ENCODE assay signal across 19 mouse cellular contexts in the genomic region with DNA sequence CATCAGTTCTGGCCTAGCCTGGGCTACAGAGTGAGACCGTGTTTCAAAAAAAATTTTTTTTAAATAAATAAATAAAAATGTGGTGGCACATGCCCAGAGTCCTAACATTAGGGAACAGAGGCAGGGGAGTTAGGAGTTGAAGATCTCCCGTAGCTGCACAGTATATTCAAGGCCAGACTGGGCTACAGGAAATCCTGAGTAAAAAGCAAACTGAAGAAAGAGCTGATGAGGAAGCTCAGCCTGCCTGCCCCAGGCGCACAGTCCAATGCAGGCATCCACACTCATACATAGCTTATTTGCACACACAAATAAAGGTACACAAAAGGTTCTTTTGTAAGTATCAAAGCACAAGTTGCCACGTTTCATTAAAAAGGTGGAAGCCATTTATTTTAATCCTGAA. TPM values are rescaled to one million over a fixed set of nuclear protein-coding genes. Genes with fewer than 3 reads are reported as not detected.
DNase-seq lines count a peak whose midpoint lies in the region; ATAC-seq lines count a peak whose summit lies in the region.
"Had no signal": no experiment of that assay in that cellular context is flagged by ENCODE, and none has a peak within 500 bp of the region (broad histone marks: within the 10 kb centered on the region; RNA-seq: fewer than 3 reads in every experiment).

No protein-coding gene starts in this region.

- H3K9me3 ChIP-seq in heart, embryonic 15.5 days (replicated peaks) = no peaks in the 10 kb centered on the region
- no peaks in the 10 kb centered on the region for H3K9me3 ChIP-seq in kidney, embryonic 15.5 days (replicated peaks)
- H3K9me3 ChIP-seq in neural tube, embryonic 15.5 days (replicated peaks) = no peaks in the 10 kb centered on the region
- H3K9me3 ChIP-seq: embryonic facial prominence, embryonic 15.5 days; hindbrain, embryonic 12.5 days; neural tube, embryonic 13.5 days had no signal

- peak overlapping the region; percentile 53 for H3K27ac ChIP-seq in heart, embryonic 15.5 days
- H3K27ac ChIP-seq in kidney, embryonic 15.5 days = peak overlapping the region; percentile 25; the same call in 1 of the 2 replicates
- H3K27ac ChIP-seq in neural tube, embryonic 15.5 days (replicated peaks) = 0 out of 2 replicates have a peak overlapping the region, but pooled peaks have one; percentile 30
- H3K27ac ChIP-seq: embryonic facial prominence, embryonic 15.5 days; hindbrain, embryonic 12.5 days; neural tube, embryonic 13.5 days had no signal

- H3K27me3 ChIP-seq in heart, embryonic 15.5 days = no peaks in the 10 kb centered on the region
- no peaks in the 10 kb centered on the region for H3K27me3 ChIP-seq in kidney, embryonic 15.5 days
- H3K27me3 ChIP-seq in neural tube, embryonic 15.5 days (replicated peaks) = no peaks in the 10 kb centered on the region
- H3K27me3 ChIP-seq: embryonic facial prominence, embryonic 15.5 days; hindbrain, embryonic 12.5 days; neural tube, embryonic 13.5 days had no signal

- no peak for DNase-seq in heart, adult 8-10 months (ENCODE audit: low spot score)
- no peak for DNase-seq in kidney, adult 9 months
- DNase-seq in neural tube, embryonic 10.5 days (ENCODE audit: extremely low spot score, low spot score) = no peak
- no peak for DNase-seq in spleen, adult 12 weeks (ENCODE audit: low spot score)
- DNase-seq: cerebellum, adult 11 months; cerebellum, postnatal 14 days; embryo, embryonic 11 days; gastrocnemius, postnatal 14 days; kidney, adult 18-20 months; left cerebral cortex, postnatal 4 days; lung, adult 2 months; right cerebral cortex, postnatal 25 days; thymus, postnatal 4 days had no signal

- WGBS in heart, embryonic 15.5 days = 68% methylated on average over 4 of the region's 4 CpGs
- WGBS in kidney, embryonic 15.5 days = 83% methylated on average over 4 of the region's 4 CpGs
- WGBS in neural tube, embryonic 15.5 days = 82% methylated on average over 4 of the region's 4 CpGs

- no peaks in the 10 kb centered on the region for H3K36me3 ChIP-seq in heart, embryonic 15.5 days
- no peaks in the 10 kb centered on the region for H3K36me3 ChIP-seq in kidney, embryonic 15.5 days
- no peaks in the 10 kb centered on the region for H3K36me3 ChIP-seq in neural tube, embryonic 15.5 days
- H3K36me3 ChIP-seq: embryonic facial prominence, embryonic 15.5 days; hindbrain, embryonic 12.5 days; neural tube, embryonic 13.5 days had no signal

- H3K4me3 ChIP-seq in heart, embryonic 15.5 days = no peak overlapping the region
- H3K4me3 ChIP-seq in kidney, embryonic 15.5 days (replicated peaks) = no peak overlapping the region
- H3K4me3 ChIP-seq in neural tube, embryonic 15.5 days (replicated peaks) = no peak overlapping the region
- H3K4me3 ChIP-seq: embryonic facial prominence, embryonic 15.5 days; hindbrain, embryonic 12.5 days; neural tube, embryonic 13.5 days had no signal

- no peak overlapping the region for H3K4me2 ChIP-seq in heart, embryonic 15.5 days
- no peak overlapping the region for H3K4me2 ChIP-seq in kidney, embryonic 15.5 days
- H3K4me2 ChIP-seq in neural tube, embryonic 15.5 days = no peak overlapping the region
- H3K4me2 ChIP-seq: embryonic facial prominence, embryonic 15.5 days; hindbrain, embryonic 12.5 days; neural tube, embryonic 13.5 days had no signal

- no peak overlapping the region for H3K9ac ChIP-seq in heart, embryonic 15.5 days
- H3K9ac ChIP-seq in kidney, embryonic 15.5 days = no peak overlapping the region
- no peak overlapping the region for H3K9ac ChIP-seq in neural tube, embryonic 15.5 days (replicated peaks)
- H3K9ac ChIP-seq: embryonic facial prominence, embryonic 15.5 days; hindbrain, embryonic 12.5 days; neural tube, embryonic 13.5 days had no signal

- ATAC-seq in heart, embryonic 15.5 days (replicated peaks; ENCODE audit: insufficient number of reproducible peaks, insufficient read depth, low FRiP score, low read depth) = no peak
- no peak for ATAC-seq in kidney, embryonic 15.5 days (replicated peaks; ENCODE audit: low FRiP score)
- ATAC-seq in neural tube, embryonic 15.5 days (ENCODE audit: low FRiP score) = no peak

- H3K4me1 ChIP-seq in heart, embryonic 15.5 days (replicated peaks) = peaks cover 32% of the 10 kb centered on the region
- H3K4me1 ChIP-seq in kidney, embryonic 15.5 days = peaks cover 29% of the 10 kb centered on the region
- H3K4me1 ChIP-seq in neural tube, embryonic 15.5 days = peaks cover 41% of the 10 kb centered on the region

RNA-seq across cellular contexts. Expression of a gene that starts 18.2 kb away (rescaled TPM):
- 46.6 and 47.6 TPM in 2 replicates for polyA plus RNA-seq in heart, embryonic 15.5 days (2015; fragmentation: Nextera tagmentation; extraction: Ambion mirVana)
- total RNA-seq in heart, adult 8-10 months (2022) = 10 to 100 TPM; 69.6 to 73.3 (median 72.1) TPM
- 56.0 and 60.1 TPM in 2 replicates for polyA plus RNA-seq in kidney, embryonic 15.5 days (2015; fragmentation: Nextera tagmentation; extraction: Ambion mirVana)
- polyA plus RNA-seq in neural tube, embryonic 15.5 days (2015; fragmentation: Nextera tagmentation; extraction: Ambion mirVana) = 40.3 and 43.9 TPM in 2 replicates

RNA-seq across cellular contexts. Expression of a gene that starts 18.3 kb away (rescaled TPM):
- 32.0 and 32.2 TPM in 2 replicates for polyA plus RNA-seq in heart, embryonic 15.5 days (2015; fragmentation: Nextera tagmentation; extraction: Ambion mirVana)
- 10 to 100 TPM; 14.7 to 17.5 (median 16.2) TPM for total RNA-seq in heart, adult 8-10 months (2022)
- 45.3 and 47.5 TPM in 2 replicates for polyA plus RNA-seq in kidney, embryonic 15.5 days (2015; fragmentation: Nextera tagmentation; extraction: Ambion mirVana)
- polyA plus RNA-seq in neural tube, embryonic 15.5 days (2015; fragmentation: Nextera tagmentation; extraction: Ambion mirVana) = 96.3 and 104 TPM in 2 replicates
